Mouse (Mus musculus): Measurements from ENCODE around the gene Dhx16.

GRCm38 (mm10) chr17:35887725-35888124 is 8.1 kb downstream of the Dhx16 start:
- no peak for TF ChIP-seq GATA1 (IDR thresholded peaks at IDR 0.05; ENCODE audit: borderline replicate concordance, low read length)
- TF ChIP-seq FLI1 (IDR thresholded peaks at IDR 0.05; ENCODE audit: low read length): no peak

Data from megakaryocyte, embryonic 14.5 days (primary cell).